Mouse (Mus musculus): ENCODE results near the gene Tsc1. TPM values are rescaled to one million over a fixed set of nuclear protein-coding genes. Genes with fewer than 3 reads are reported as not detected.

Tsc1 gene
- polyA plus RNA-seq, 1 experiment from 2014 or later: 16.4 TPM

DNA sequence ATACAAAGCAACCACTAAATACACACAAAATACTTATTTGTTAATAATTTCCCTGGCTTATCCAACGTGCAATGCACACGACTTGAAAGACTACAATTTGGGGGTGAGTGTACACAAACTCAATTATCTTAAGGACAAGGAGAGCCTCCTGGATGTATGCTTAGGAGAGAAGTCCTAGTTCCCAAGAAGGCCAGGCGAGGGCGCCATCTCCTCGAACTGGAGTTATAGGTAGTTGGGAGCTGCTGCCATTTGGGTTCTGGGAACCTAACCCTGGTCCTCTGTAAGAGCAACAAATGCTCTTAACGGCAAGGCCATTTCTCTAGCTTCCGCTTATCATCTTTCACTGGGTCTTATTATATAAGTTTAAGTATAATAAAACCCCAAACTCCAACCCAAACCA, 1.2 kb upstream of the Tsc1 start:
- Histone ChIP-seq H3K4me1 (ENCODE audit: control insufficient read depth, insufficient read depth, low read length) (peaks cover 3% of the 10 kb centered on the region; the same call in 1 of the 2 replicates), H3K4me2 (ENCODE audit: low read depth, low read length) (no peak overlapping the region), H3K27ac (replicated peaks; ENCODE audit: low read depth, low read length) (no peak overlapping the region), H3K27me3 (ENCODE audit: control insufficient read depth, insufficient read depth, low read length) (no peaks in the 10 kb centered on the region), H3K4me3 (ENCODE audit: low read depth, low read length) (no peak overlapping the region), H3K36me3 (replicated peaks; ENCODE audit: control insufficient read depth, insufficient read depth, low read depth, low read length) (no peaks in the 10 kb centered on the region), H3K9ac (replicated peaks; ENCODE audit: low read length) (no peak overlapping the region), H3K9me3 (replicated peaks; ENCODE audit: control insufficient read depth, low read length) (no peaks in the 10 kb centered on the region)
- DNase-seq (ENCODE audit: low spot score) (peak; percentile 49), ATAC-seq (replicated peaks; ENCODE audit: insufficient number of reproducible peaks, low FRiP score, low TSS enrichment, low read depth) (no peak)
- 49% methylated on average over 7 of the region's 7 CpGs for whole genome bisulfite sequencing

GRCm38 (mm10) chr2:28641435-28641941, 460 bp downstream of the Tsc1 start:
- Histone ChIP-seq H3K27me3 (ENCODE audit: control insufficient read depth, insufficient read depth, low read length) (no peaks in the 10 kb centered on the region), H3K4me2 (ENCODE audit: low read depth, low read length) (peak overlapping the region; percentile 84), H3K9ac (replicated peaks; ENCODE audit: low read length) (peak overlapping the region; percentile 85), H3K4me3 (ENCODE audit: low read depth, low read length) (peak overlapping the region; percentile 98), H3K9me3 (replicated peaks; ENCODE audit: control insufficient read depth, low read length) (no peaks in the 10 kb centered on the region), H3K4me1 (ENCODE audit: control insufficient read depth, insufficient read depth, low read length) (peaks cover 3% of the 10 kb centered on the region; the same call in 1 of the 2 replicates), H3K36me3 (replicated peaks; ENCODE audit: control insufficient read depth, insufficient read depth, low read depth, low read length) (no peaks in the 10 kb centered on the region), H3K27ac (replicated peaks; ENCODE audit: low read depth, low read length) (peak overlapping the region; percentile 71)
- WGBS: under 1% methylated on average over 42 of the region's 43 CpGs
- DNase-seq (ENCODE audit: low spot score): peak; percentile 34
- peak; percentile 63 for ATAC-seq (replicated peaks; ENCODE audit: insufficient number of reproducible peaks, low FRiP score, low TSS enrichment, low read depth)

- Histone ChIP-seq H3K9ac (replicated peaks; ENCODE audit: low read length) (no peak overlapping the region), H3K36me3 (replicated peaks; ENCODE audit: control insufficient read depth, insufficient read depth, low read depth, low read length) (no peaks in the 10 kb centered on the region), H3K4me3 (ENCODE audit: low read depth, low read length) (no peak overlapping the region), H3K4me1 (ENCODE audit: control insufficient read depth, insufficient read depth, low read length) (no peaks in the 10 kb centered on the region), H3K27me3 (ENCODE audit: control insufficient read depth, insufficient read depth, low read length) (no peaks in the 10 kb centered on the region), H3K4me2 (ENCODE audit: low read depth, low read length) (no peak overlapping the region), H3K27ac (replicated peaks; ENCODE audit: low read depth, low read length) (no peak overlapping the region), H3K9me3 (replicated peaks; ENCODE audit: control insufficient read depth, low read length) (no peaks in the 10 kb centered on the region)
- WGBS: 85% methylated on average over 3 of the region's 3 CpGs
- no peak for DNase-seq (ENCODE audit: low spot score)
- no peak for ATAC-seq (replicated peaks; ENCODE audit: insufficient number of reproducible peaks, low FRiP score, low TSS enrichment, low read depth)
These were observed 2.1 kb downstream of the Tsc1 start for GRCm38 (mm10) chr2:28643081-28643480.

- H3K4me2 ChIP-seq (ENCODE audit: low read depth, low read length): no peak overlapping the region
- DNase-seq (ENCODE audit: low spot score): no peak
- ATAC-seq (replicated peaks; ENCODE audit: insufficient number of reproducible peaks, low FRiP score, low TSS enrichment, low read depth): no peak
- H3K36me3 ChIP-seq (replicated peaks; ENCODE audit: control insufficient read depth, insufficient read depth, low read depth, low read length): no peaks in the 10 kb centered on the region
- H3K9ac ChIP-seq (replicated peaks; ENCODE audit: low read length): no peak overlapping the region
- no peak overlapping the region for H3K27ac ChIP-seq (replicated peaks; ENCODE audit: low read depth, low read length)
- no peaks in the 10 kb centered on the region for H3K4me1 ChIP-seq (ENCODE audit: control insufficient read depth, insufficient read depth, low read length)
- H3K9me3 ChIP-seq (replicated peaks; ENCODE audit: control insufficient read depth, low read length): no peaks in the 10 kb centered on the region
- no peak overlapping the region for H3K4me3 ChIP-seq (ENCODE audit: low read depth, low read length)
- H3K27me3 ChIP-seq (ENCODE audit: control insufficient read depth, insufficient read depth, low read length): no peaks in the 10 kb centered on the region
These were observed 9.5 kb downstream of the Tsc1 start for GRCm38 (mm10) chr2:28650526-28650925.

GRCm38 (mm10) chr2:28653351-28653750, 12.3 kb downstream of the Tsc1 start:
- WGBS: 97% methylated on average over 7 of the region's 7 CpGs
- H3K4me2 ChIP-seq (ENCODE audit: low read depth, low read length): no peak overlapping the region
- H3K9ac ChIP-seq (replicated peaks; ENCODE audit: low read length): no peak overlapping the region

GRCm38 (mm10) chr2:28654295-28654694, 13.3 kb downstream of the Tsc1 start:
- H3K36me3 ChIP-seq (replicated peaks; ENCODE audit: control insufficient read depth, insufficient read depth, low read depth, low read length): no peaks in the 10 kb centered on the region
- no peaks in the 10 kb centered on the region for H3K4me1 ChIP-seq (ENCODE audit: control insufficient read depth, insufficient read depth, low read length)
- no peak overlapping the region for H3K9ac ChIP-seq (replicated peaks; ENCODE audit: low read length)
- no peak overlapping the region for H3K4me3 ChIP-seq (ENCODE audit: low read depth, low read length)
- H3K27me3 ChIP-seq (ENCODE audit: control insufficient read depth, insufficient read depth, low read length): no peaks in the 10 kb centered on the region
- H3K4me2 ChIP-seq (ENCODE audit: low read depth, low read length): no peak overlapping the region
- ATAC-seq (replicated peaks; ENCODE audit: insufficient number of reproducible peaks, low FRiP score, low TSS enrichment, low read depth) (no peak), DNase-seq (ENCODE audit: low spot score) (peak; percentile 45)
- no peaks in the 10 kb centered on the region for H3K9me3 ChIP-seq (replicated peaks; ENCODE audit: control insufficient read depth, low read length)
- H3K27ac ChIP-seq (replicated peaks; ENCODE audit: low read depth, low read length): no peak overlapping the region
- WGBS: 71% methylated on average over 2 of the region's 2 CpGs

More at GRCm38 (mm10) chr2:28653351-28653750, 12.3 kb downstream of the Tsc1 start:
- Histone ChIP-seq H3K9me3 (replicated peaks; ENCODE audit: control insufficient read depth, low read length) (no peaks in the 10 kb centered on the region), H3K4me3 (ENCODE audit: low read depth, low read length) (no peak overlapping the region), H3K4me1 (ENCODE audit: control insufficient read depth, insufficient read depth, low read length) (no peaks in the 10 kb centered on the region), H3K27me3 (ENCODE audit: control insufficient read depth, insufficient read depth, low read length) (no peaks in the 10 kb centered on the region), H3K36me3 (replicated peaks; ENCODE audit: control insufficient read depth, insufficient read depth, low read depth, low read length) (no peaks in the 10 kb centered on the region), H3K27ac (replicated peaks; ENCODE audit: low read depth, low read length) (no peak overlapping the region)
- ATAC-seq (replicated peaks; ENCODE audit: insufficient number of reproducible peaks, low FRiP score, low TSS enrichment, low read depth) (no peak), DNase-seq (ENCODE audit: low spot score) (no peak)

- H3K27ac ChIP-seq (replicated peaks; ENCODE audit: low read depth, low read length): no peak overlapping the region
- no peak overlapping the region for H3K4me2 ChIP-seq (ENCODE audit: low read depth, low read length)
- no peaks in the 10 kb centered on the region for H3K4me1 ChIP-seq (ENCODE audit: control insufficient read depth, insufficient read depth, low read length)
- 76% methylated on average over 8 of the region's 8 CpGs for WGBS
- no peak for ATAC-seq (replicated peaks; ENCODE audit: insufficient number of reproducible peaks, low FRiP score, low TSS enrichment, low read depth)
- no peaks in the 10 kb centered on the region for H3K27me3 ChIP-seq (ENCODE audit: control insufficient read depth, insufficient read depth, low read length)
- H3K4me3 ChIP-seq (ENCODE audit: low read depth, low read length): no peak overlapping the region
- H3K36me3 ChIP-seq (replicated peaks; ENCODE audit: control insufficient read depth, insufficient read depth, low read depth, low read length): peaks cover 2% of the 10 kb centered on the region; the same call in 1 of the 2 replicates
- no peak for DNase-seq (ENCODE audit: low spot score)
- H3K9ac ChIP-seq (replicated peaks; ENCODE audit: low read length): no peak overlapping the region
- H3K9me3 ChIP-seq (replicated peaks; ENCODE audit: control insufficient read depth, low read length): no peaks in the 10 kb centered on the region
These were observed 15.2 kb downstream of the Tsc1 start for GRCm38 (mm10) chr2:28656216-28656615.

DNA sequence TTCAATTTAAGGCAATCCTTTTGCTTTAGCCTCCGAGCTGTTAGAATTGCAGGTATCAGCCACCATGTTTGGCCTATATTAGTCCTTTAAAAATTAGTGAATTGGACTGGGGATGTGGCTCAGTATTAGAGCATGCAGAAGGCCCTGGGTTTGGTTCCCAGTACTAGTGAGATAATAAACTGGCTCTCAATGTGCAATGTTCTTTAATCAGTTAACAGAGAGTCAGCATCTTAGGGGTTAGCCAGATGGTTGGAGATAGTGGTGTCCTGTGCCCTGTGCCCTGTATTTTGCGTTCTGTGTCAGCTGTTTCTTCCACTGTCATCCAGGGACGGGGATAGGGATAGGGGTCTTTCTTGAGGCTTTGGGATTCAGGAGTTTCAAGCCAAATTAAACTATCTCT, 21.9 kb downstream of the Tsc1 start:
- no peak overlapping the region for H3K4me3 ChIP-seq (ENCODE audit: low read depth, low read length)
- no peak for ATAC-seq (replicated peaks; ENCODE audit: insufficient number of reproducible peaks, low FRiP score, low TSS enrichment, low read depth)
- no peak for DNase-seq (ENCODE audit: low spot score)
- H3K9me3 ChIP-seq (replicated peaks; ENCODE audit: control insufficient read depth, low read length): no peaks in the 10 kb centered on the region
- no peaks in the 10 kb centered on the region for H3K4me1 ChIP-seq (ENCODE audit: control insufficient read depth, insufficient read depth, low read length)
- H3K27me3 ChIP-seq (ENCODE audit: control insufficient read depth, insufficient read depth, low read length): no peaks in the 10 kb centered on the region
- no peak overlapping the region for H3K9ac ChIP-seq (replicated peaks; ENCODE audit: low read length)
- H3K27ac ChIP-seq (replicated peaks; ENCODE audit: low read depth, low read length): no peak overlapping the region
- no peak overlapping the region for H3K4me2 ChIP-seq (ENCODE audit: low read depth, low read length)
- 85% methylated on average over 3 of the region's 3 CpGs for WGBS
- H3K36me3 ChIP-seq (replicated peaks; ENCODE audit: control insufficient read depth, insufficient read depth, low read depth, low read length): peaks cover 2% of the 10 kb centered on the region
